Mouse (Mus musculus) MEL (cell line): ENCODE results near the gene Cx3cr1.

Source experiments
- BHLHE40 ChIP-seq: IDR thresholded peaks from 2 replicates; pipeline ENCODE4 v1.6.1; 2012; ENCODE audit warnings: low read depth, mild to moderate bottlenecking, inconsistent platforms, low read length, improper control_type of control experiment, borderline replicate concordance
- CTCF ChIP-seq, 3 experiments: IDR thresholded peaks in 2 of 3; conservative IDR thresholded peaks in 1 of 3; 2 replicates each; pipeline ENCODE4 v1.5.1; 2011 to 2012; ENCODE audit warnings: low read length in 3 of 3, low read depth in 2 of 3, mild to moderate bottlenecking in 2 of 3, improper control_type of control experiment in 1 of 3, inconsistent platforms in 1 of 3, mixed read lengths in 1 of 3, moderate library complexity in 1 of 3; ENCODE audit not compliant: control insufficient read depth in 1 of 3, insufficient read depth in 1 of 3, poor library complexity in 1 of 3, severe bottlenecking in 1 of 3
- ETS1 ChIP-seq: IDR thresholded peaks from 2 replicates; pipeline ENCODE4 v1.6.1; 2012; ENCODE audit warnings: low read depth, mild to moderate bottlenecking, inconsistent platforms, low read length, improper control_type of control experiment, moderate library complexity
- NELFE ChIP-seq: IDR thresholded peaks from 2 replicates; pipeline ENCODE4 v1.6.1; 2011; ENCODE audit warnings: low read depth, low read length, improper control_type of control experiment
- POLR2A ChIP-seq, 2 experiments: IDR thresholded peaks; 2 replicates each; pipeline ENCODE4 v1.6.1; 2011 to 2012; ENCODE audit warnings: low read length in 2 of 2, mild to moderate bottlenecking in 2 of 2, control low read depth in 1 of 2, improper control_type of control experiment in 1 of 2, low read depth in 1 of 2, moderate library complexity in 1 of 2; ENCODE audit not compliant: control insufficient read depth in 1 of 2, insufficient read depth in 1 of 2, poor library complexity in 1 of 2
- RCOR1 ChIP-seq: IDR thresholded peaks from 2 replicates; pipeline ENCODE4 v1.6.1; 2012; ENCODE audit warnings: low read depth, mild to moderate bottlenecking, inconsistent platforms, low read length, improper control_type of control experiment
- SIN3A ChIP-seq: IDR thresholded peaks from 2 replicates; pipeline ENCODE4 v1.6.1; 2012; ENCODE audit warnings: low read length, improper control_type of control experiment, inconsistent platforms
- USF2 ChIP-seq, 2 experiments: IDR thresholded peaks; 2 replicates each; pipeline ENCODE4 v1.6.1; 2011 to 2012; ENCODE audit warnings: improper control_type of control experiment in 2 of 2, low read length in 2 of 2, borderline replicate concordance in 1 of 2, inconsistent platforms in 1 of 2, low read depth in 1 of 2, mild to moderate bottlenecking in 1 of 2; ENCODE audit not compliant: insufficient read depth in 1 of 2

DNA sequence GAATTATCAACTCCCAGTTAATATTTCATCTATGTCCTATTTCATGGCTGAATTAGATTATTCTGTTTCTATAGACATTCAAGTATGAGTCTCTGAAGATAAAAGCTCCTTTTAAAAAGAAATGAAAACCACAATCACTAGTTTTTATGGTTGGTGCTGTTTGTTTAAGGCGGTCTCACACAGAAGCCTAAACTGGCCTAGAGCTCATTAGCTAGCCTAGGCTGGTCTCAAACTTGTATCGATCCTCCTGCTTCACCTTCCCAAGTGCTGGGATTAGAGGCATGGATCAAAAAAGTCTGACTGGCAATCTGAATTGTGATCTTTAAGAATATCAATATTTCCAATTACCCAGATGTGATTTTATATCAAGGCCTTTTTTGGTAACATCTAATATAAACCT, 2.1 kb downstream of the Cx3cr1 start:
- TF ChIP-seq SIN3A (no peak), CTCF (IDR thresholded peaks at IDR 0.05 in 2 of 3, conservative IDR thresholded peaks at IDR 0.05 in 1 of 3; ENCODE audit: control insufficient read depth in 1 of 3, insufficient read depth in 1 of 3, low read depth in 2 of 3, low read length in 3 of 3, poor library complexity in 1 of 3, severe bottlenecking in 1 of 3) (no peak), POLR2A (IDR thresholded peaks at IDR 0.05; ENCODE audit: control insufficient read depth in 1 of 2, insufficient read depth in 1 of 2, low read depth in 1 of 2, low read length in 2 of 2, poor library complexity in 1 of 2) (no peak), NELFE (no peak), USF2 (IDR thresholded peaks at IDR 0.05; ENCODE audit: borderline replicate concordance in 1 of 2, insufficient read depth in 1 of 2, low read depth in 1 of 2, low read length in 2 of 2) (no peak), ETS1 (no peak), RCOR1 (no peak), BHLHE40 (no peak)
